Mouse (Mus musculus): ENCODE measurements around the gene Rrbp1. TPM values are rescaled to one million over a fixed set of nuclear protein-coding genes. Genes with fewer than 3 reads are reported as not detected.
A peak's percentile ranks its signal among the peaks of the same experiment; 100 is the strongest.

Rrbp1 gene
- polyA plus RNA-seq, 1 experiment from 2014 or later: 54.8 TPM

DNA sequence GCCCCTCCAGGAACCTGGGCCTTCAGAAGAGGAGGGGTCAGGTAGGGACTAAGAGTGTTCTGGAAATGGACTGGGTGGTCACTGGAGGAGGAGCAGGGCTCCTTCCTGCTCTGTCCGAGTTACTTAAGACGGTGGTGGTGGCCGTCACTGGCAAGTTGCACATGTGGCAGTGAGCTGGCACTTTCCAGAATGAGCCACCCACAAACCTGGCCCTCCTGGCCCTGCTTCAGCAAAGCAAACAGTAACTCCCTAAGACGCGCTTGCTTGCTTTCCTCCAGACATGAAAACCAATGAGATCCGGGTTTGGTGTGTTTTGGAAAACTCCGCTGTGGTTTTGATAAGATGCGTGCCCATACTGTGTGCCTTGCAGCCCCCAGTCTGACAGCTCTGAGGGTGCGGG, 14.3 kb upstream of the Rrbp1 start:
- no peak overlapping the region for H3K4me2 ChIP-seq
- ATAC-seq (ENCODE audit: insufficient number of reproducible peaks, low FRiP score): no peak
- 77% methylated on average over 9 of the region's 9 CpGs for WGBS
- no peak overlapping the region for H3K4me3 ChIP-seq
- H3K36me3 ChIP-seq: no peaks in the 10 kb centered on the region
- H3K4me1 ChIP-seq (replicated peaks): no peaks in the 10 kb centered on the region
- H3K9ac ChIP-seq: no peak overlapping the region
- no peak overlapping the region for H3K27ac ChIP-seq (ENCODE audit: poor library complexity, severe bottlenecking)
- H3K27me3 ChIP-seq (replicated peaks): no peaks in the 10 kb centered on the region
- no peaks in the 10 kb centered on the region for H3K9me3 ChIP-seq (replicated peaks)

DNA sequence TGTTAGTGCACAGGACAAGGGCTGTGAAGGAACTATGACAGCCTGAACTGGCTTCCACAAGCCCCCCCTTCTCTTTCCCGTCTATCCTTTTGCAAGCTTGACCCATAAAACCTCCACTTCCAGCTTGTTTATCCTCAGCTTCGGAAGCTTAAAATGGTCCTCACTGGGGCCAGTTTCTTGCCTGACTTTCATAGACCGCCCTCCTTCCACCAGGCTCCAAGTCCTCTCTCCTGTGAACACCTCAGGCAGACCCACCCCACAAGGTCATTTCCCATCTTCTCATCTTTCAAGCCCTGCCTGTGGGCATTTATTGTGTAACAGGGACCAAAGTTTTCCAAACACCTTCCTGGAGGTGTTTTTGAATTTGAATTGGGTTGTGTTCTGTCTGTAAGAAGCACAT, 11.4 kb upstream of the Rrbp1 start:
- no peak for ATAC-seq (ENCODE audit: insufficient number of reproducible peaks, low FRiP score)
- Histone ChIP-seq H3K4me3 (no peak overlapping the region), H3K9me3 (replicated peaks) (no peaks in the 10 kb centered on the region), H3K9ac (no peak overlapping the region), H3K4me2 (no peak overlapping the region), H3K27me3 (replicated peaks) (peaks cover 6% of the 10 kb centered on the region; the same call in 1 of the 2 replicates), H3K27ac (ENCODE audit: poor library complexity, severe bottlenecking) (no peak overlapping the region), H3K4me1 (replicated peaks) (no peaks in the 10 kb centered on the region), H3K36me3 (no peaks in the 10 kb centered on the region)
- 70% methylated on average over 3 of the region's 3 CpGs for WGBS

DNA sequence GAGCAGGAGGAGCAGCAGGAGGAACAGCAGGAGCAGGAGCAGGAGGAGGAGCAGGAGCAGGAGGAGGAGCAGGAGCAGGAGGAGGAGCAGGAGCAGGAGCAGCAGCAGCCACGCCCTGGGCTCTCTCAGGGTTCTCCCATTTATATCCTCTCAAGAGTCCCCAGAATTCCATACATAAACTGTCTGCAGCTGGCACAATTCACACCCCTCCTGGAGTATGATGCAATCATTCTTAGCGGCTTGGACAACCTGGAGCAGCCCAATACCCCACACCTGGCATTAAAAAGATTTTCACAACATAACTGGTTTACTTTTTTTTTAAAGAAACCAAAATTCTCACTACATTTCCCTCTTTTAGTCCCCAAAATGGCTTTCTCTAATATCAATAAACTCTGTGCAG, 8.9 kb upstream of the Rrbp1 start:
- no peaks in the 10 kb centered on the region for H3K9me3 ChIP-seq (replicated peaks)
- H3K27me3 ChIP-seq (replicated peaks): peaks cover 6% of the 10 kb centered on the region; the same call in 1 of the 2 replicates
- no peak overlapping the region for H3K9ac ChIP-seq
- no peak overlapping the region for H3K4me2 ChIP-seq
- no peak overlapping the region for H3K27ac ChIP-seq (ENCODE audit: poor library complexity, severe bottlenecking)
- H3K4me1 ChIP-seq (replicated peaks): no peaks in the 10 kb centered on the region
- no peaks in the 10 kb centered on the region for H3K36me3 ChIP-seq
- H3K4me3 ChIP-seq: no peak overlapping the region
- ATAC-seq (ENCODE audit: insufficient number of reproducible peaks, low FRiP score): no peak
- 74% methylated on average over 2 of the region's 2 CpGs for WGBS

DNA sequence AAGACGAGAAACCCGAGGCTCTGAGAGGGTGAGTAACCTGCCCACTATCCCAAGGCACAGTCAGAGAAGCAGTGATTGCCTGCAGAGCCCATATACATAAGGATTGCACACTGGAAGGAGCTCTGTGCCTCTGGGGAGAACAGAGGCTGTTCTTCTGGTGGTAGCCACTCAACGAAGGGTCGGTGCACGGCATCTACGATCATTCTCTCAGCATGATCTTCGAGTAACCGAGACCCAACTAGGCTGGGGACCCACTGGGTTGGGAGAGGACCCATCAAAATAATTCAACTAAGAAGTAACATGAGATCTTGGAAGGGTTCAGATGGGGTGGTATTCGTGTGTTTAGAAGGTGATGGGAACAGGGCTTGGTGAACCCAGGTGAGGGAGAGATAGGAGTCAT, 4.8 kb upstream of the Rrbp1 start:
- H3K9me3 ChIP-seq (replicated peaks): no peaks in the 10 kb centered on the region
- WGBS: 85% methylated on average over 9 of the region's 9 CpGs
- H3K4me2 ChIP-seq: no peak overlapping the region
- H3K4me3 ChIP-seq: no peak overlapping the region
- H3K27ac ChIP-seq (ENCODE audit: poor library complexity, severe bottlenecking): no peak overlapping the region
- ATAC-seq (ENCODE audit: insufficient number of reproducible peaks, low FRiP score): no peak
- H3K4me1 ChIP-seq (replicated peaks): no peaks in the 10 kb centered on the region
- peaks cover 6% of the 10 kb centered on the region; the same call in 1 of the 2 replicates for H3K27me3 ChIP-seq (replicated peaks)
- no peak overlapping the region for H3K9ac ChIP-seq
- no peaks in the 10 kb centered on the region for H3K36me3 ChIP-seq

DNA sequence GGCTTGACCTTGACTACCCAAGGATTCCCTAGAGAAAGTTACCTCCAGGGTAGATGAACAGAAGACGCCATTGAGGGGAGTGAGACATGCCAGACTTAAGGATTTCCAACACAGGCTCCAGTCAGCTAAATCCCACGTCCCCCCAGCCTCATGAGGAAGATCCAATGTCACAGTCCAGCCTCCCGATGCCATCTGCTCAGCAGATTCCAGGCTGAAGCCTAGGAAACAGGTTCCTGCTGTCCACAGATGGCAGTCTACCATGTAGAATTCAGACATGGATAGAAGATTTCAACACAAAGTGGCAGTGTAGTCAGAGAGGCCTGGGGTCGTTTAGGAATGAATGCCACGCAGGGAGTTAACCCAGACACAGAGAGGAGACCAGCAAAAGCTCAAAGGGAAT, 3.4 kb upstream of the Rrbp1 start:
- Histone ChIP-seq H3K9ac (no peak overlapping the region), H3K9me3 (replicated peaks) (no peaks in the 10 kb centered on the region), H3K27me3 (replicated peaks) (peaks cover 2% of the 10 kb centered on the region; the same call in 1 of the 2 replicates), H3K4me3 (no peak overlapping the region), H3K27ac (ENCODE audit: poor library complexity, severe bottlenecking) (no peak overlapping the region), H3K4me1 (replicated peaks) (peaks cover 3% of the 10 kb centered on the region), H3K36me3 (no peaks in the 10 kb centered on the region), H3K4me2 (no peak overlapping the region)
- no peak for ATAC-seq (ENCODE audit: insufficient number of reproducible peaks, low FRiP score)
- 59% methylated on average over 5 of the region's 5 CpGs for WGBS

DNA sequence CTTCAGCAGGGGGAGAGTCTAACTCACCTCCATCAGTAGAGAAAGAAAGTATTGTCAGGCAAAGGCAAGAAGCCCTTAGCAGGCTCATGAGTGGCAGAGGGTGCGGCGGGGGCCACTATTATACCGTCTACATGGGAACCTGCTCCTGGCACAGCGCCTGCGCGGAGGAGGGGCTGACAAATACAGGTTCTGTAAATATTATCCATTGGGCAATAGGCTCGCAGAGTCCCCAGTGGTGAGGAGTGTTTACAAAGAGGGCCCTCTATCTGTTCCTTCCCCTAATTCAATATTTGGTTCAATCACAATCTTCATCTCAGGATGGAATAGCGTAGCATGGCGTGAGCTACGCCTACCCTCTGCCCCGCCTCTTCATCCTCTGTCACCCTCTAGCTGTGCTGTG, 3.0 kb upstream of the Rrbp1 start:
- WGBS: 86% methylated on average over 11 of the region's 11 CpGs
- Histone ChIP-seq H3K4me1 (replicated peaks) (peaks cover 7% of the 10 kb centered on the region), H3K36me3 (no peaks in the 10 kb centered on the region), H3K27ac (ENCODE audit: poor library complexity, severe bottlenecking) (no peak overlapping the region), H3K27me3 (replicated peaks) (no peaks in the 10 kb centered on the region; the same call in 1 of the 2 replicates), H3K4me3 (no peak overlapping the region), H3K9ac (no peak overlapping the region), H3K9me3 (replicated peaks) (no peaks in the 10 kb centered on the region), H3K4me2 (no peak overlapping the region)
- no peak for ATAC-seq (ENCODE audit: insufficient number of reproducible peaks, low FRiP score)

DNA sequence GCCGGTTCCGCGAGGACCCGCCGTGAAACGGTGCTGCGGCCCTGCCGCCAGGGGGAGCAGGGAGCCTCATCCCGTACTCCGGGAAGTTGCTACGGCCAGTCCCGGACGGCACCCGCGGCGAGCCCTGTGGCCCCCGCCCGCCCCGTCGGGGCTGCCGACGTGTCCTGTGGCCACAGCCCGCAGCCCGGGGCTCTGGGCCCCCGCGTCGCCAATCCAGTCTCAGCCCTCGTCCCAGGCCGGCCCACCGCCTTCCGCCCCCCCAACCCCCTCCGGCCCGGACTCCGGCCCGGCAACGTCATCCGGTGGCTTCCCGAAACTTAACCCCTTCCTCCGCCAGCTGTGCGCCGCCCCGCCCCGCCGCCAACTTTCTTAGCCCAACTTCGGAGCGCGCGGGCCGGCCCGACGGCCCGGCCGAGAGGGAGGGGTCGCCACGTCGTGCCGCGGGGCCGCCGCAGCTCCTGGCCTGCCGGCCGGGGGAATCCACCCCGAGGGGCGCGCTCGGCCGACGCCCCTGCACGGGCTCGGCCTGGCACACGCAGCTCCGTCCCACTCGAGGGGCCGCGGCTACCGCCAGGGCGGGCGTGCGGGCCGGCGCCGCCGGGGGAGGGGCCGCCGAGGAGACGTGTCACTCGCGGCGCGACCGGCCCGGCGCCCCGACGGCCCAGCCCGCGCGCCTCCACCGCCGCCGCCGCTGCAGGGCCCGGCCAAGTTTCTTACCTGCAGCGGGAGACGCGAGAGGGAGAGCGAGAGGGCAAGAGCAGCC, 600 bp downstream of the Rrbp1 start:
- WGBS: under 1% methylated on average over 84 of the region's 107 CpGs
- Histone ChIP-seq H3K9me3 (replicated peaks) (no peaks in the 10 kb centered on the region), H3K9ac (peak overlapping the region; percentile 97), H3K27ac (ENCODE audit: poor library complexity, severe bottlenecking) (peak overlapping the region; percentile 95), H3K4me3 (peak overlapping the region; percentile 97), H3K4me1 (replicated peaks) (peaks cover 38% of the 10 kb centered on the region), H3K36me3 (peaks cover 11% of the 10 kb centered on the region), H3K4me2 (peak overlapping the region; percentile 81), H3K27me3 (replicated peaks) (no peaks in the 10 kb centered on the region)
- peak; percentile 56 for ATAC-seq (ENCODE audit: insufficient number of reproducible peaks, low FRiP score)

DNA sequence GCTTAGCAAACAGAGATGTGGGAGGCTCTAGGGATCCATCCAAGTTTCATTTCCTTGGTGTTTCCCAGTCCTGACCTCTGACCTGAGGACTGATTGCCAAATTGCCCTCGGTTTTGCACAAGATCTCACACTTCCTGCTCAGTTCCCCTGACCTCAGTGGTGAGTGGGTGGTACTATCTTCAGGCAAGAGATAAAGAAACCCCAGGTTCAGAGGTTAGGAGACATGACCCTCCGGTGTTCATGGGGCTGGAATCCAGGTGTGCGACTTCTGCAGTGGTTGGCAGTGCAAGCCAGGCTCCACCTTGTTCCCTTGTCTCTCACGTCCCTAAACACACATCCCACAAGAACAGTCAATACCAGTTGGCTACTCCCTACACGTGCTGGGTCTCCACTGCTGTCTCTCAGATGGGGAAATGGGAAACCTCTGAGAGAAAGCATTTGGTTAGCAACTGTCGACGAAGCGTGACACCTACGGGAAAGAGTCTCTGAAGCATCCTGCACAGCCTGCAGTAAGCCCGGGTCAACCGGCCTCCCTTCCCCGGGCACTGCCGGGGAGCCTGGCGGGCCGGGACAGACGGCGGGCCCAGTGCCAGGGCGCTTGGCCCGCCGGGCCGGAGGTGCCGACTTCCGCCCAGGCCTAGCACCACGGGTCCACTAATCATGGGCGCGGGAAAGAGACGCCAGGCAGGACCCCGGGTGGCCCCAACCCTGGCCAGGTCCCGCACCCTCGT, 1.3 kb downstream of the Rrbp1 start:
- Histone ChIP-seq H3K4me2 (peak overlapping the region; percentile 81), H3K9me3 (replicated peaks) (no peaks in the 10 kb centered on the region), H3K36me3 (peaks cover 11% of the 10 kb centered on the region), H3K4me3 (peak overlapping the region; percentile 97), H3K9ac (peak overlapping the region; percentile 97), H3K27me3 (replicated peaks) (no peaks in the 10 kb centered on the region), H3K4me1 (replicated peaks) (peaks cover 45% of the 10 kb centered on the region), H3K27ac (ENCODE audit: poor library complexity, severe bottlenecking) (peak overlapping the region; percentile 95)
- 2% methylated on average over 30 of the region's 30 CpGs for WGBS
- ATAC-seq (ENCODE audit: insufficient number of reproducible peaks, low FRiP score): no peak

DNA sequence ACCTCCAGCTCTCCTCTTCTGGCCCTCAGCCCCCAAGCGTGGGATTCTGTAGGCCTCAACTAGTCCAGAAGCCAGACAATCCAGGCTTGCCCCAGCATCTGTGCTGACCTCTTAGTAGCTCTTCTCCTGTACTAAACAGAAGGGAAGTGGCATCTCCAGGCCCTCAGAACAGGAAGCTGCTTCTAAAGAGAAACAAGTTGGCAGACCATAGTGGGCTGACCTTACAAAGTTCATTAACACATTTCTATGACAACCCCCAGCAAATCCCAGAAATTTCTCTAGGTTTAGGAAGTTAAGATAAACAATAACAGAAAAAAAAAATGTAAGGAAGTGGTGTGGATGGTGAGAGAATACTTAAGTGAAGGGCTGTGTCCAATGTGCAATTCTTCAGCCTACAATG, 2.0 kb downstream of the Rrbp1 start:
- Histone ChIP-seq H3K27ac (ENCODE audit: poor library complexity, severe bottlenecking) (no peak overlapping the region), H3K9me3 (replicated peaks) (no peaks in the 10 kb centered on the region), H3K4me2 (peak overlapping the region; percentile 81), H3K9ac (0 out of 2 replicates have a peak overlapping the region, but pooled peaks have one; percentile 3), H3K4me1 (replicated peaks) (peaks cover 49% of the 10 kb centered on the region), H3K27me3 (replicated peaks) (no peaks in the 10 kb centered on the region), H3K36me3 (peaks cover 11% of the 10 kb centered on the region), H3K4me3 (peak overlapping the region; percentile 97)
- no peak for ATAC-seq (ENCODE audit: insufficient number of reproducible peaks, low FRiP score)
- WGBS: 67% methylated on average over 1 of the region's 1 CpGs

DNA sequence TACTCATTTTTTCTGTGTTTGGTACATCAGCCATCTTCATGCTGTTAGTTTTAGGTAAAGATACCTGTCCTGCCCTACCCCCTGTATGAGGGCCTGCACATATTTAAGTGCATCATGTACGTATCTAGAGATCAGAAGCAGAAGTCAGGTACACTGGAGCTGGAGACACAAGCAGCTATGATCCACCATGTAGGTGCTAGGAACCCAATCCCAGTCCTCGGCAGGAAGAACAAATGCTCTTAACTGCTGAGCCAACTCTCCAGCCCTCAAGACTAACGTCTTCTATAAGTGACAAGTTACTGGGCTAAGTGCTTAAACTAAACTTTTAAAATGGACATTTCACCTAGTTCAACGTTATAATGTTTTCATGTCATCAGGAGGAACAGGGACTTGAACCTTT, 3.9 kb downstream of the Rrbp1 start:
- no peaks in the 10 kb centered on the region for H3K27me3 ChIP-seq (replicated peaks)
- WGBS: 86% methylated on average over 4 of the region's 4 CpGs
- H3K9me3 ChIP-seq (replicated peaks): no peaks in the 10 kb centered on the region
- H3K27ac ChIP-seq (ENCODE audit: poor library complexity, severe bottlenecking): no peak overlapping the region
- no peak overlapping the region for H3K9ac ChIP-seq
- ATAC-seq (ENCODE audit: insufficient number of reproducible peaks, low FRiP score): no peak
- peaks cover 63% of the 10 kb centered on the region for H3K4me1 ChIP-seq (replicated peaks)
- peaks cover 11% of the 10 kb centered on the region for H3K36me3 ChIP-seq
- H3K4me3 ChIP-seq: no peak overlapping the region
- no peak overlapping the region for H3K4me2 ChIP-seq

DNA sequence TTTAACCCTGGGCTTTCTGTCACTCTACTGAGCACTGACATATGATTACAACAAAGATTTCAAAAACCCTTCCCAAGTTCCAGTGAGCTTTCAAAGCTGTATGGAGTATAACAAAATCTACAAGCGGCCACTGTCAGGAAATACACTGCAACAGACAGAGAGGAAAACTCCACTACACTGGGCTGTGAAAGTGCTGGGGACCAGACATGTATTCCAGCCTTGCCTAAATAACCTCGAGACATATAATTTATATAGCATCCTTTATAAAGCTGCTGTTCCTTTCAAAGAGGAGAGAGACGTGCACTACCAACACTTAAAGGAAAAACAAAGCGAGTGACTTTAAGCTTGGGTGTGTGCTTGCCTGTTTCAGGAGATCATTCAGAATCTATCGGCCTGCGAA, 4.4 kb downstream of the Rrbp1 start:
- no peak for ATAC-seq (ENCODE audit: insufficient number of reproducible peaks, low FRiP score)
- Histone ChIP-seq H3K4me1 (replicated peaks) (peaks cover 63% of the 10 kb centered on the region), H3K27ac (ENCODE audit: poor library complexity, severe bottlenecking) (no peak overlapping the region), H3K27me3 (replicated peaks) (no peaks in the 10 kb centered on the region), H3K9ac (no peak overlapping the region), H3K36me3 (peaks cover 11% of the 10 kb centered on the region), H3K9me3 (replicated peaks) (no peaks in the 10 kb centered on the region), H3K4me3 (no peak overlapping the region), H3K4me2 (no peak overlapping the region)
- 89% methylated on average over 6 of the region's 6 CpGs for WGBS

Data from heart, embryonic 12.5 days (tissue).